ENCODE assay signal across 14 mouse cellular contexts in genomic region chr14:48662568-48663236, GRCm38 (mm10). TPM values are rescaled to one million over a fixed set of nuclear protein-coding genes. Genes with fewer than 3 reads are reported as not detected.
DNase-seq lines count a peak whose midpoint lies in the region; ATAC-seq and TF ChIP-seq lines count a peak whose summit lies in the region.
"Had no signal": no experiment of that assay in that cellular context is flagged by ENCODE, and none has a peak within 500 bp of the region (broad histone marks: within the 10 kb centered on the region; RNA-seq: fewer than 3 reads in every experiment).

No protein-coding gene starts in this region.

- no peak for TF ChIP-seq EP300 in liver, postnatal 0 days (IDR thresholded peaks at IDR 0.05; ENCODE audit: low read depth)

- peak overlapping the region; percentile 34 for H3K4me2 ChIP-seq in hindbrain, embryonic 14.5 days (replicated peaks)
- no peak overlapping the region for H3K4me2 ChIP-seq in liver, postnatal 0 days (ENCODE audit: low read depth, low read length)
- H3K4me2 ChIP-seq: liver, embryonic 12.5 days had no signal

- H3K27ac ChIP-seq in heart, embryonic 10.5 days, result no peak overlapping the region
- peak overlapping the region; percentile 95 for H3K27ac ChIP-seq in forebrain, embryonic 10.5 days
- H3K27ac ChIP-seq in hindbrain, embryonic 14.5 days, result no peak overlapping the region
- no peak overlapping the region for H3K27ac ChIP-seq in limb, embryonic 10.5 days
- no peak overlapping the region for H3K27ac ChIP-seq in liver, postnatal 0 days (ENCODE audit: low read depth)
- H3K27ac ChIP-seq: gastrocnemius, adult 2 months; liver, embryonic 12.5 days had no signal

- H3K27me3 ChIP-seq in heart, embryonic 10.5 days (ENCODE audit: insufficient read depth, poor library complexity, severe bottlenecking), result peaks cover 99% of the 10 kb centered on the region
- peaks cover 93% of the 10 kb centered on the region for H3K27me3 ChIP-seq in forebrain, embryonic 10.5 days (ENCODE audit: poor library complexity, severe bottlenecking)
- peaks cover 99% of the 10 kb centered on the region for H3K27me3 ChIP-seq in hindbrain, embryonic 14.5 days (ENCODE audit: control insufficient read depth, insufficient read depth, low read length)
- peaks cover 100% of the 10 kb centered on the region for H3K27me3 ChIP-seq in limb, embryonic 10.5 days (ENCODE audit: low read depth, poor library complexity, severe bottlenecking)
- H3K27me3 ChIP-seq in liver, postnatal 0 days (ENCODE audit: insufficient read depth, low read length), result peaks cover 99% of the 10 kb centered on the region

- no peak for TF ChIP-seq CTCF in liver, postnatal 0 days (IDR thresholded peaks at IDR 0.05; ENCODE audit: low read depth)

- H3K9ac ChIP-seq in hindbrain, embryonic 14.5 days, result peak overlapping the region; percentile 43
- H3K9ac ChIP-seq in liver, postnatal 0 days (replicated peaks), result no peak overlapping the region
- H3K9ac ChIP-seq: liver, embryonic 12.5 days had no signal

- no peaks in the 10 kb centered on the region for H3K36me3 ChIP-seq in heart, embryonic 10.5 days
- H3K36me3 ChIP-seq in forebrain, embryonic 10.5 days (replicated peaks), result peaks cover 47% of the 10 kb centered on the region
- no peaks in the 10 kb centered on the region for H3K36me3 ChIP-seq in hindbrain, embryonic 14.5 days (replicated peaks; ENCODE audit: control insufficient read depth, insufficient read depth)
- no peaks in the 10 kb centered on the region for H3K36me3 ChIP-seq in limb, embryonic 10.5 days
- no peaks in the 10 kb centered on the region for H3K36me3 ChIP-seq in liver, postnatal 0 days (replicated peaks; ENCODE audit: insufficient read depth, low read length)
- H3K36me3 ChIP-seq: liver, embryonic 12.5 days had no signal

- H3K4me1 ChIP-seq in heart, embryonic 10.5 days, result peaks cover 20% of the 10 kb centered on the region
- peaks cover 91% of the 10 kb centered on the region for H3K4me1 ChIP-seq in forebrain, embryonic 10.5 days
- no peaks in the 10 kb centered on the region for H3K4me1 ChIP-seq in hindbrain, embryonic 14.5 days (replicated peaks; ENCODE audit: control insufficient read depth, insufficient read depth, low read length)
- H3K4me1 ChIP-seq in limb, embryonic 10.5 days, result peaks cover 31% of the 10 kb centered on the region
- no peaks in the 10 kb centered on the region for H3K4me1 ChIP-seq in liver, postnatal 0 days (ENCODE audit: insufficient read depth)

- H3K4me3 ChIP-seq in heart, embryonic 10.5 days, result peak overlapping the region; percentile 38
- peak overlapping the region; percentile 69 for H3K4me3 ChIP-seq in forebrain, embryonic 10.5 days
- H3K4me3 ChIP-seq in hindbrain, embryonic 14.5 days (replicated peaks; ENCODE audit: low read length), result peak overlapping the region; percentile 24
- no peak overlapping the region for H3K4me3 ChIP-seq in limb, embryonic 10.5 days
- H3K4me3 ChIP-seq in liver, postnatal 0 days (ENCODE audit: low read depth, low read length), result no peak overlapping the region
- H3K4me3 ChIP-seq: gastrocnemius, adult 2 months; liver, embryonic 12.5 days had no signal

- no peaks in the 10 kb centered on the region for H3K9me3 ChIP-seq in heart, embryonic 10.5 days
- H3K9me3 ChIP-seq in forebrain, embryonic 10.5 days, result no peaks in the 10 kb centered on the region
- no peaks in the 10 kb centered on the region for H3K9me3 ChIP-seq in hindbrain, embryonic 14.5 days (ENCODE audit: control insufficient read depth, low read length)
- no peaks in the 10 kb centered on the region for H3K9me3 ChIP-seq in limb, embryonic 10.5 days (replicated peaks)
- no peaks in the 10 kb centered on the region for H3K9me3 ChIP-seq in liver, postnatal 0 days (ENCODE audit: low read length)
- H3K9me3 ChIP-seq: liver, embryonic 12.5 days had no signal

- WGBS in heart, embryonic 10.5 days, result 2% methylated on average over 16 of the region's 16 CpGs
- WGBS in forebrain, embryonic 10.5 days, result 1% methylated on average over 16 of the region's 16 CpGs
- WGBS in hindbrain, embryonic 14.5 days, result 4% methylated on average over 16 of the region's 16 CpGs
- 1% methylated on average over 16 of the region's 16 CpGs for WGBS in limb, embryonic 10.5 days
- WGBS in liver, postnatal 0 days (ENCODE audit: insufficient replicate concordance), result 6% methylated on average over 14 of the region's 16 CpGs

- ATAC-seq in hindbrain, embryonic 14.5 days (ENCODE audit: low FRiP score), result no peak
- no peak for ATAC-seq in liver, postnatal 0 days
- ATAC-seq: inflammation-experienced regulatory T-cells, adult 6 months; liver, embryonic 12.5 days had no signal

- DNase-seq in heart, embryonic 10.5 days (ENCODE audit: low spot score), result no peak
- no peak for DNase-seq in heart, postnatal 4 days
- no peak for DNase-seq in forebrain, embryonic 10.5 days (ENCODE audit: extremely low spot score, low spot score)
- DNase-seq in hindbrain, embryonic 14.5 days (ENCODE audit: low spot score), result no peak
- DNase-seq in retina, embryonic 14.5 days (ENCODE audit: low spot score), result peak; percentile 54
- DNase-seq in limb, embryonic 10.5 days (ENCODE audit: low spot score), result no peak
- no peak for DNase-seq in liver, postnatal 0 days
- no peak for DNase-seq in kidney, postnatal 14 days
- DNase-seq: adrenal gland, adult 2 months; gastrocnemius, adult 2 months; kidney, postnatal 4 days; spleen, adult 18-20 months had no signal

RNA-seq across cellular contexts. Expression of gene Otx2, which starts 10.9 kb away (rescaled TPM):
- 0.20 and 0.57 TPM in 2 replicates for polyA plus RNA-seq in heart, embryonic 10.5 days (2016; fragmentation: Nextera tagmentation; extraction: Ambion mirVana)
- not detected for total RNA-seq in heart, postnatal 4 days (2021)
- polyA plus RNA-seq in forebrain, embryonic 10.5 days (2016; fragmentation: Nextera tagmentation; extraction: Ambion mirVana), result 59.1 and 68.9 TPM in 2 replicates
- polyA plus RNA-seq in hindbrain, embryonic 14.5 days (2014; fragmentation: Nextera tagmentation; extraction: Ambion mirVana), result 18.5 and 20.3 TPM in 2 replicates
- 0.06 TPM in 1 of 2 replicates, not detected in the other for polyA plus RNA-seq in limb, embryonic 10.5 days (2016; fragmentation: Nextera tagmentation; extraction: Ambion mirVana)
- polyA plus RNA-seq in liver, postnatal 0 days (2015; fragmentation: Nextera tagmentation; extraction: Ambion mirVana), result not detected in 2 replicates
- total RNA-seq: adrenal gland, adult 2 months; gastrocnemius, adult 2 months had no signal
- polyA plus RNA-seq: adrenal gland, adult 2 months; inflammation-experienced regulatory T-cells, adult 6 months; liver, embryonic 12.5 days had no signal

Comparison
In these comparisons a context has a peak if more than half of its experiments do, and no peak if none do; other contexts are left out.
1. H3K4me3 ChIP-seq: peak in heart, embryonic 10.5 days (single experiment), forebrain, embryonic 10.5 days (single experiment) and hindbrain, embryonic 14.5 days (single experiment); none in limb, embryonic 10.5 days (single experiment) and liver, postnatal 0 days (single experiment).
2. RNA of gene Otx2, which starts 10.9 kb away (polyA plus RNA-seq): 59.1 to 68.9 TPM in forebrain, embryonic 10.5 days and 18.5 to 20.3 TPM in hindbrain, embryonic 14.5 days; 0.20 to 0.57 TPM in heart, embryonic 10.5 days, 0.06 TPM in limb, embryonic 10.5 days and not detected in liver, postnatal 0 days; every median in the first group is over 10 times any median in the second.